Mouse (Mus musculus) erythroblast, embryonic 14.5 days (primary cell): ENCODE results near the gene Vwc2l.

ENCODE experiments used
- GATA1 ChIP-seq: IDR thresholded peaks from 2 replicates; pipeline ENCODE4 v1.6.1; 2012; ENCODE audit warnings: low read length, inconsistent platforms, mixed read lengths
- TAL1 ChIP-seq: IDR thresholded peaks from 3 replicates; pipeline ENCODE4 v1.6.1; 2012; ENCODE audit warnings: low read length, inconsistent platforms, mixed read lengths

GRCm38 (mm10) chr1:70833262-70833661, 107.7 kb downstream of the Vwc2l start:
- TF ChIP-seq TAL1 (no peak), GATA1 (no peak)
